Mouse (Mus musculus) gastrocnemius, postnatal 4 days (tissue): ENCODE measurements around the gene Gm9780. TPM values are rescaled to one million over a fixed set of nuclear protein-coding genes. Genes with fewer than 3 reads are reported as not detected.
"Not testable (repeated sequence)": the region's sequence is repeated elsewhere in the genome, so short reads cannot be mapped to it uniquely, and the experiment has no call there.

Experiments
- DNase-seq, 2 experiments: peaks; one replicate each; pipeline ENCODE4 v3.0.0; 2021 to 2022; ENCODE audit warnings: low spot score in 2 of 2, mixed read lengths in 2 of 2
- long read RNA-seq, 2 experiments: library from polyadenylated mRNA; stranded (forward); transcript quantifications; one replicate each; pipeline ENCODE4 v2.0.0; 2021
- total RNA-seq, 2 experiments: library from RNA; stranded (reverse); gene quantifications; 2 replicates each; pipeline ENCODE4 v1.2.3; 2021

The Gm9780 gene
- total RNA-seq, result 10 to 100 TPM; 40.6 to 46.5 TPM
- long read RNA-seq, experiment 1, transcript Gm9780-202 (4 exons, 1,394 nt), result major isoform, 26 of 28 reads
- long read RNA-seq, experiment 1, partial matches to known transcripts, result 0 of 28 reads
- long read RNA-seq, experiment 1, other reads (novel, unspliced or antisense), result 2 of 28 reads
- long read RNA-seq, experiment 2, transcript Gm9780-202 (4 exons, 1,394 nt), result major isoform, 37 of 40 reads
- long read RNA-seq, experiment 2, partial matches to known transcripts, result 0 of 40 reads
- long read RNA-seq, experiment 2, other reads (novel, unspliced or antisense), result 3 of 40 reads

GRCm38 (mm10) chr14:26042611-26043010 is at the start of gene Gm9780:
Gene Gm9780 (minus strand): TSS chr14:26042711.
- DNase-seq, result not testable (repeated sequence)

GRCm38 (mm10) chr14:26081997-26082396 is 39.5 kb upstream of the Gm9780 start, which contains the start of gene Cphx3:
Gene Cphx3 (plus strand): TSS chr14:26082297.
- not testable (repeated sequence) for DNase-seq

GRCm38 (mm10) chr14:26081216-26081615 is 38.7 kb upstream of the Gm9780 start, which contains the start of gene Cphx2:
Gene Cphx2 (plus strand): TSS chr14:26081516.
- DNase-seq, result not testable (repeated sequence)

- not testable (repeated sequence) for DNase-seq
Measured at GRCm38 (mm10) chr14:26076620-26077390, 34.3 kb upstream of the Gm9780 start.

- not testable (repeated sequence) for DNase-seq
Measured at GRCm38 (mm10) chr14:26067325-26067633, 24.8 kb upstream of the Gm9780 start, which contains the start of gene Tmem254c. Gene Tmem254c (minus strand): TSS chr14:26067355.

GRCm38 (mm10) chr14:26066574-26067324 is 24.2 kb upstream of the Gm9780 start:
- not testable (repeated sequence) for DNase-seq

GRCm38 (mm10) chr14:26059362-26059761 is 16.9 kb upstream of the Gm9780 start:
- DNase-seq, result not testable (repeated sequence)

GRCm38 (mm10) chr14:26058184-26058583 is 15.7 kb upstream of the Gm9780 start:
- DNase-seq, result not testable (repeated sequence)

- DNase-seq, result not testable (repeated sequence)
Measured at GRCm38 (mm10) chr14:26048767-26049166, 6.3 kb upstream of the Gm9780 start.

- not testable (repeated sequence) for DNase-seq
Measured at GRCm38 (mm10) chr14:26047026-26047425, 4.5 kb upstream of the Gm9780 start.

GRCm38 (mm10) chr14:26045007-26045406 is 2.5 kb upstream of the Gm9780 start:
- not testable (repeated sequence) for DNase-seq

GRCm38 (mm10) chr14:26035439-26035838 is 7.1 kb downstream of the Gm9780 start:
- not testable (repeated sequence) for DNase-seq

- DNase-seq, result not testable (repeated sequence)
Measured at GRCm38 (mm10) chr14:26034364-26034763, 8.1 kb downstream of the Gm9780 start.

GRCm38 (mm10) chr14:26025653-26026052 is 16.9 kb downstream of the Gm9780 start:
- not testable (repeated sequence) for DNase-seq

- not testable (repeated sequence) for DNase-seq
Measured at GRCm38 (mm10) chr14:26022831-26023230, 19.7 kb downstream of the Gm9780 start.

- DNase-seq, result not testable (repeated sequence)
Measured at GRCm38 (mm10) chr14:26021555-26021954, 21.0 kb downstream of the Gm9780 start.

GRCm38 (mm10) chr14:26016414-26016813 is 26.1 kb downstream of the Gm9780 start:
- not testable (repeated sequence) for DNase-seq

- DNase-seq, result not testable (repeated sequence)
Measured at GRCm38 (mm10) chr14:26007462-26007861, 35.0 kb downstream of the Gm9780 start.

- DNase-seq, result not testable (repeated sequence)
Measured at GRCm38 (mm10) chr14:25981880-25982279, 60.6 kb downstream of the Gm9780 start.

- DNase-seq, result not testable (repeated sequence)
Measured at GRCm38 (mm10) chr14:25979242-25979941, 63.1 kb downstream of the Gm9780 start.
